Mouse (Mus musculus): ENCODE data around the gene Rpl10-ps3. TPM values are rescaled to one million over a fixed set of nuclear protein-coding genes. Genes with fewer than 3 reads are reported as not detected.
A peak's percentile ranks its signal among the peaks of the same experiment; 100 is the strongest.

Gene Rpl10-ps3
- polyA plus RNA-seq, 1 experiment from 2014 or later, result 167 TPM

DNA sequence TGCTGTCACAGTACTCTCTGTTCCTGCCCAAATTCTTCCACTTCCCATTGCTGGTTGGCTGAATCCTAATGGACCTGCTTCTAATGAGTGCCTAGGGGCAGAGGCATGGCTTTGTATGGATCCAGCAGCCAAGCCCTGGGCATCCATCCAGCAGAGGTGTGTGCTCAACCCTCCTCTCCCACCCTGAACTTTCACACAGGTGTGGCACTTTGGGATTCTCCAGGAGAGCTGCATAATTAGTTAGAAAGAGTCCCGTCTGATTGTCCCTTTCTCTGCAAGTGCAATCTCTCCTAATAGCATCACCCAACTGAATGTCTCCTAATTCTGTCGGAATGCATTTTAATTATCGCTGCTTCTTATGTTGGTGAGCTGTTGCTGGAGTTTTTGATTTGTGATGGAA lies 4.4 kb upstream of the Rpl10-ps3 start:
- H3K36me3 ChIP-seq (ENCODE audit: poor library complexity, severe bottlenecking), result no peaks in the 10 kb centered on the region
- peaks cover 5% of the 10 kb centered on the region; the same call in 1 of the 2 replicates for H3K4me1 ChIP-seq
- H3K4me3 ChIP-seq, result no peak overlapping the region
- no peak overlapping the region for H3K9ac ChIP-seq
- H3K4me2 ChIP-seq, result no peak overlapping the region
- no peaks in the 10 kb centered on the region for H3K9me3 ChIP-seq (replicated peaks)
- no peaks in the 10 kb centered on the region for H3K27me3 ChIP-seq
- no peak for ATAC-seq
- no peak overlapping the region for H3K27ac ChIP-seq
- 66% methylated on average over 3 of the region's 3 CpGs for WGBS

GRCm38 (mm10) chr9:50348256-50348655 lies 3.5 kb upstream of the Rpl10-ps3 start:
- Histone ChIP-seq H3K4me1 (peaks cover 5% of the 10 kb centered on the region; the same call in 1 of the 2 replicates), H3K9me3 (replicated peaks) (no peaks in the 10 kb centered on the region), H3K36me3 (ENCODE audit: poor library complexity, severe bottlenecking) (no peaks in the 10 kb centered on the region), H3K4me2 (no peak overlapping the region), H3K9ac (no peak overlapping the region), H3K27me3 (no peaks in the 10 kb centered on the region), H3K4me3 (no peak overlapping the region), H3K27ac (no peak overlapping the region)
- 89% methylated on average over 10 of the region's 10 CpGs for WGBS
- no peak for ATAC-seq

DNA sequence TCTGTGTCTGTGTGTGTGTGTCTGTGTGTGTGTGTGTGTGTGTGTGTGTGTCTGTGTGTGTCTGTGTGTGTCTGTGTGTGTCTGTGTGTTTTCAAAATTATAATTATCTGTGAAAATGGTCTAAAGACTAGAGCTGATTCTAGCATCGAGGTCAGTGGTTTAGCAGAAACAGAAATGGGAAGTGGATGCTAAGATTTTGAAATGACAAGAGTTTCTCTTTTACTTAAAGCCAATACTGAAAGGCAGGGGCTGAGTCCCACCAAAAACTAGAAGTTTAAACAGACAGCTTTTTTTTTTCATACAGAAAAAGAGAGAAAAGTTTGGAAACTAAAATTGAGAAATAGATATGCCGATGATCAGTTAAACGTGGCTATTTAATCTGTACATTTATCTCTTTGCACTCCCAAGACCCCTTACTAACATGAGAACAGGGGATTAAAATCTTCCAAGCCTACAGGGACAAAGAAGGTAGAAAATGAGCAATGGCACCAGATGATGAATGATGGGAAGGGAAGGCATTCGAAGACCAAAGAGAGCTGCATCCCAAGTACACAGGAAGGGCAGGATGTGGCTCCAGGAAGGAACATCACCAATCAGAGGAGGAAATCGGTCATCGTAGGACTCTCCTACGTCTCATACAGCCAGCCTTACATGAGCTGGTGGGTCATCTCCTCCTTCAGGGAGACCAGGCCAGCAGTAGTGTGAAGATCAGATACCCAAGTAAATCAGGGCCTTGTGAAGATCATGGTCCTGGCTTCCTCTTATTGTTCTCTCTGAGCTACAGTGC lies 9.0 kb downstream of the Rpl10-ps3 start:
- H3K4me2 ChIP-seq, result no peak overlapping the region
- no peak for ATAC-seq
- H3K4me1 ChIP-seq, result no peaks in the 10 kb centered on the region
- no peaks in the 10 kb centered on the region for H3K36me3 ChIP-seq (ENCODE audit: poor library complexity, severe bottlenecking)
- no peaks in the 10 kb centered on the region for H3K27me3 ChIP-seq
- 85% methylated on average over 7 of the region's 7 CpGs for WGBS
- H3K4me3 ChIP-seq, result no peak overlapping the region
- no peak overlapping the region for H3K9ac ChIP-seq
- H3K27ac ChIP-seq, result no peak overlapping the region
- no peaks in the 10 kb centered on the region for H3K9me3 ChIP-seq (replicated peaks)

- no peaks in the 10 kb centered on the region for H3K4me1 ChIP-seq
- no peaks in the 10 kb centered on the region for H3K9me3 ChIP-seq (replicated peaks)
- no peak for ATAC-seq
- no peak overlapping the region for H3K4me3 ChIP-seq
- WGBS, result 36% methylated on average over 6 of the region's 6 CpGs
- H3K27ac ChIP-seq, result no peak overlapping the region
- H3K4me2 ChIP-seq, result no peak overlapping the region
- no peaks in the 10 kb centered on the region for H3K36me3 ChIP-seq (ENCODE audit: poor library complexity, severe bottlenecking)
- no peak overlapping the region for H3K9ac ChIP-seq
- H3K27me3 ChIP-seq, result no peaks in the 10 kb centered on the region
Observed at GRCm38 (mm10) chr9:50333413-50333812, 11.4 kb downstream of the Rpl10-ps3 start.

DNA sequence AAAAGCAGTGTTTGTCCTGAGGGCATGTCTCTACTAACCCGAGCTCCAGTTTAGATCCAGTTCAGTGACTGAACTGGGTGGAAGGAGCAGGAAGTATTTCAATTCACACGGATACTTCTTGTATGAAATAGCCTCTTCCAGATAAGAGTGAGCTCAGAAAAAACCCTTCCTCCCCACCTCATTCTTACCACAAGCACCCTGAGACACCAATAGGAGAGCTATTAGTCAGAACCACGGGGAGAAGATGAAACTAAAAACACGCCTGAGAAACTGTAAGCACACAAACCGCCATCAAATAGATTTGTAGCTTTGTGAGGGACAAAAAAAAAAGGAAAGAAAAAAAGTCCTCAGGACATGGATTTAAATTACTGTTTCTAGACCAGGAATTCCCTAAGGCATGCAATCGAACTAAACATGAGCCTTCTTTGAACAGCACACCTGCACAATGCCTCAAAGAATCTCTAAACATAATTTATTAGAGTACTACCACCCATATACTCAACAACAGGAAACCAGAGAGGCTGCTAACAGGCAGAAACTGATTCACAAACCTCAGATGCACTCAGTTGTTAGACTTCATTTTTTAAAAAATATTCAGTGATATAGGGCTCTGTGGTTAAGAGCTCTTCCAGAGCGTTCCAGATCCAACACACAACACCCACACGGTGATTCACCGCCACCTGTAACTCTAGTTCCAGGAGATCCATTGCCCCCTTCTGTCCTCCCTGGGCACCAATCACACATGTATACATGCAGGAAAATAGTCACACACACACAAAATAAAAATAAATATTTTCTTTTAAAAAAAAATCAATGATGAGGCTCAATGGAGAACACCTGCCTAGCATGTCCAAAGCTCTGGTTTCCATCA lies 20.2 kb downstream of the Rpl10-ps3 start:
- Histone ChIP-seq H3K4me1 (no peaks in the 10 kb centered on the region), H3K4me3 (no peak overlapping the region), H3K9ac (no peak overlapping the region), H3K27me3 (no peaks in the 10 kb centered on the region), H3K9me3 (replicated peaks) (0 out of 2 replicates have a peak, but pooled peaks cover 8% of the 10 kb centered on the region), H3K4me2 (no peak overlapping the region), H3K27ac (no peak overlapping the region), H3K36me3 (ENCODE audit: poor library complexity, severe bottlenecking) (no peaks in the 10 kb centered on the region)
- no peak for ATAC-seq
- 93% methylated on average over 9 of the region's 9 CpGs for WGBS

- H3K36me3 ChIP-seq (ENCODE audit: poor library complexity, severe bottlenecking), result no peaks in the 10 kb centered on the region
- H3K4me3 ChIP-seq, result no peak overlapping the region
- no peak overlapping the region for H3K27ac ChIP-seq
- H3K27me3 ChIP-seq, result no peaks in the 10 kb centered on the region
- WGBS, result 56% methylated on average over 1 of the region's 1 CpGs
- H3K9me3 ChIP-seq (replicated peaks), result 0 out of 2 replicates have a peak, but pooled peaks cover 6% of the 10 kb centered on the region
- no peak overlapping the region for H3K4me2 ChIP-seq
- no peak for ATAC-seq
- no peak overlapping the region for H3K9ac ChIP-seq
- H3K4me1 ChIP-seq, result peaks cover 6% of the 10 kb centered on the region; the same call in 1 of the 2 replicates
Observed at GRCm38 (mm10) chr9:50320729-50321128, 24.0 kb downstream of the Rpl10-ps3 start.

DNA sequence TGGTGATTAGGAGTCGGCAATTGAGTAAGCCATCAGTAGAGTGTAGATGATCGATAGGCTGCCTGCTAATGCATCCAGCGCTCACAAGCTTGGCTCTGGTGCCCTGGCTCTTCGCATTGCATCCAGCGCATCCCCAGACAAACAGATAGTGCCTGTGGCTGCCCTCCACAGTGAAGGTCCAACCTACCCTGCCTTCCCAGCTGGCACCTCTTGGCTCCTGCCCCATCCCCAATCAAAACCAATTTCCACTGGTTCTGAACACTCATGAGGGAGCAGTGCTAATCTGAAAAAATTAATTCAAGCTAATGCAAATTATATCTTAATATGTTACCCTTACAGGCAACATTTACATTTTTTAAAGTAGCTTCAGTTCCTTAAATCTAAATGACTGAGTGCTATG lies 25.3 kb downstream of the Rpl10-ps3 start:
- H3K4me3 ChIP-seq, result no peak overlapping the region
- no peak overlapping the region for H3K9ac ChIP-seq
- H3K9me3 ChIP-seq (replicated peaks), result no peaks in the 10 kb centered on the region
- no peak for ATAC-seq
- 90% methylated on average over 5 of the region's 5 CpGs for WGBS
- no peaks in the 10 kb centered on the region for H3K27me3 ChIP-seq
- peaks cover 6% of the 10 kb centered on the region; the same call in 1 of the 2 replicates for H3K4me1 ChIP-seq
- no peak overlapping the region for H3K4me2 ChIP-seq
- H3K27ac ChIP-seq, result no peak overlapping the region
- no peaks in the 10 kb centered on the region for H3K36me3 ChIP-seq (ENCODE audit: poor library complexity, severe bottlenecking)

- ATAC-seq, result no peak
- H3K4me2 ChIP-seq, result no peak overlapping the region
- no peak overlapping the region for H3K9ac ChIP-seq
- WGBS, result 47% methylated on average over 6 of the region's 6 CpGs
- no peaks in the 10 kb centered on the region for H3K27me3 ChIP-seq
- H3K4me1 ChIP-seq, result peaks cover 6% of the 10 kb centered on the region; the same call in 1 of the 2 replicates
- no peaks in the 10 kb centered on the region for H3K9me3 ChIP-seq (replicated peaks)
- no peaks in the 10 kb centered on the region for H3K36me3 ChIP-seq (ENCODE audit: poor library complexity, severe bottlenecking)
- no peak overlapping the region for H3K27ac ChIP-seq
- H3K4me3 ChIP-seq, result no peak overlapping the region
Observed at GRCm38 (mm10) chr9:50317299-50317698, 27.5 kb downstream of the Rpl10-ps3 start.

GRCm38 (mm10) chr9:50315650-50316049 lies 29.1 kb downstream of the Rpl10-ps3 start:
- Histone ChIP-seq H3K9ac (no peak overlapping the region), H3K9me3 (replicated peaks) (no peaks in the 10 kb centered on the region), H3K4me3 (no peak overlapping the region), H3K4me1 (peaks cover 14% of the 10 kb centered on the region), H3K27ac (no peak overlapping the region), H3K36me3 (ENCODE audit: poor library complexity, severe bottlenecking) (no peaks in the 10 kb centered on the region), H3K4me2 (no peak overlapping the region), H3K27me3 (no peaks in the 10 kb centered on the region)
- no peak for ATAC-seq
- WGBS, result 60% methylated on average over 3 of the region's 3 CpGs

DNA sequence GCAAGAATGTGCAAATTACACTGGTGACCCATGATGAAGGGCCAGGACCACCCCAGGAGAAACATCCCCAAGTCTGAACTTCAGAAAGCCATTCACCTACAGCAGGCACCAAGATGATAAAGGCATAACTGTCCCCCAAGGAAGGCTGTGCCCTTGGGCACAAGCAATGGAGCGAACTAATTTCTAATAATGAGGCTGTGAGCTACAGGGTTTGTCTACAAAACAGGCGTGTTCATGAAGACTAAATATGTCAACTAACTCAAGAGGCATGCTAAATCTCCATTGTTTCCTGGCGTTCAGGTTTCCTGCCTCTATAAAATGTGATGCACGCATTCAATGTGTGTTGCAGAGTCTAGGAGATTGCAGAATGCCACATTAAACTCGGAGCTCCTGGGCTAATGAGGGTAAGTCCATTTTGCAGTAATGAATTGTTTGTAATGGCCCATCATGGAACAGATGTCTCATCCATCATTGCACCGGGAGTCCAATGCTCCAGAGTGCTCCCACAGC lies 33.7 kb downstream of the Rpl10-ps3 start:
- no peak overlapping the region for H3K27ac ChIP-seq
- no peak overlapping the region for H3K9ac ChIP-seq
- H3K9me3 ChIP-seq (replicated peaks), result no peaks in the 10 kb centered on the region
- no peaks in the 10 kb centered on the region for H3K27me3 ChIP-seq
- H3K4me2 ChIP-seq, result no peak overlapping the region
- H3K36me3 ChIP-seq (ENCODE audit: poor library complexity, severe bottlenecking), result no peaks in the 10 kb centered on the region
- no peak overlapping the region for H3K4me3 ChIP-seq
- peaks cover 13% of the 10 kb centered on the region for H3K4me1 ChIP-seq
- ATAC-seq, result no peak
- 44% methylated on average over 6 of the region's 6 CpGs for WGBS

DNA sequence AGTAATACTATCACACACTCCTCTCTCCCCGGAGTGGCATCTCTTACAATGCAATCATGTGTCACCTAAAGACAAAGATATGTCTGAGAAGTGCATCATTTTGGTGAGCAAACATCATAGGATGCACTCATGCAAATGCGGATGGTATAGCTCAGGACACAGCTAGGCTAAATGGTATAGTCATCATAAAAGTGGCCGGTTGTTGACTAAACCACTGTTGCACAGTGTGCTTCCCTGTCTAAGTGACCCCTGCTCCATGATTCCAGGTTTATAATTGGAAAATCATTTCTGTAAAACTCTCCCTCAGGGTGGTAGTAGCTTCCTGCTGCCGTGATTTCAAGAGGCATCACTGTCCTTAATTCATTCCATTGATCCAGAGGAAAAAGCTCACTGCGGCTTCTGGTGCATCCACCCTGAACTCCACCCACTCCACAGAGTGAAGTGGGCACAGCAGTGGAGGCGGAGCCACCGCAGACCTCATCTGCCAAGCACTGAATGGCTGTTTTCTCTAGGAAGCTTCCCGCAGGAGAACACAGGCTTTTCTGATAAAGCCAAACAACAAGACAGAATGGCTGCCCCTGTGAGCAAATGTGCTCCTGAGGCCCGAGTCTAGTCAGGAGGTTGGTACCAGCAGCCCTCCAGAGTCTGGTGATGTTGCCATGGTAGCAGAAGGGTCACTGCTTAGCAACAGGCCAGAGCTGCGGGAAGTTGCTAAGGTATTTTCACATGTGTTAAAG lies 38.9 kb downstream of the Rpl10-ps3 start:
- H3K4me2 ChIP-seq, result 0 out of 2 replicates have a peak overlapping the region, but pooled peaks have one; percentile 1
- no peaks in the 10 kb centered on the region for H3K27me3 ChIP-seq
- no peaks in the 10 kb centered on the region for H3K9me3 ChIP-seq (replicated peaks)
- peak overlapping the region; percentile 67 for H3K27ac ChIP-seq
- no peaks in the 10 kb centered on the region for H3K36me3 ChIP-seq (ENCODE audit: poor library complexity, severe bottlenecking)
- H3K4me1 ChIP-seq, result peaks cover 21% of the 10 kb centered on the region
- ATAC-seq, result peak; percentile 92
- no peak overlapping the region for H3K9ac ChIP-seq
- WGBS, result 44% methylated on average over 10 of the region's 10 CpGs
- no peak overlapping the region for H3K4me3 ChIP-seq

Measured in forebrain, embryonic 13.5 days (tissue).